Comparison of ENCODE assay signal across 21 mouse cellular contexts in the genomic region with DNA sequence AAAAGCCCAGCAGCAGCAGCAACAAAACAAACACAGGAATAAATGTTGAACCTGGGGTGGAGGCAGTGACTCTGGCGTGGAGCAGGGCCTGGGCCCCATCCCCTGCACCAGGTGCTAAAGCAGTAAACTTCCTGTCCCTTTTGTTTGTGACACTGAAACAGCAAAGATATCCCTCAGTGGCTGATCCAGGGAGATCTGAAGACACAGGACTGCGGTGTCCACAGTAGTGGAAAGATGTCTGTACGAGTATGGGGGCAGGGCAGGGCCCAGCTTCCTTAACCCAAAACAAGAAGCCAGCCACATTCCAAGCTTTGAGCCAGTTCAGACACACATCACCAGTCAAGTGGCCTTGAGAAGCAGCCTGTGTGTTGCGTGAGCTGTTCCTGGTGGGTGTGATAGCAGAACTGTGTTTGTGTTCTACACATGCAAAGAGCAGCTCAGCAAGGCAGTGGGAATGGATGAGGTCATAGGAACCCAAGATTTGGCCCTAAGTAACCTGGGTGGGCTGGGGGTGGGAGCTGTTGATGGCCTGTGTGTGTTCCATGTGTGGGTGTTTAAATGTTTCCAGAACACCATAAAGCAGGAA. TPM values are rescaled to one million over a fixed set of nuclear protein-coding genes. Genes with fewer than 3 reads are reported as not detected.
A peak's percentile ranks its signal among the peaks of the same experiment; 100 is the strongest.
DNase-seq lines count a peak whose midpoint lies in the region; ATAC-seq and TF ChIP-seq lines count a peak whose summit lies in the region.
"Had no signal": no experiment of that assay in that cellular context is flagged by ENCODE, and none has a peak within 500 bp of the region (broad histone marks: within the 10 kb centered on the region; RNA-seq: fewer than 3 reads in every experiment).

No protein-coding gene starts in this region.

- WGBS in kidney, adult 2 months, result 62% methylated on average over 4 of the region's 4 CpGs
- WGBS in thymus, adult 2 months, result 39% methylated on average over 4 of the region's 4 CpGs
- 45% methylated on average over 4 of the region's 4 CpGs for WGBS in limb, embryonic 12.5 days
- 41% methylated on average over 4 of the region's 4 CpGs for WGBS in heart, embryonic 10.5 days

- H3K9me3 ChIP-seq in limb, embryonic 12.5 days, result no peaks in the 10 kb centered on the region
- H3K9me3 ChIP-seq in heart, embryonic 10.5 days, result no peaks in the 10 kb centered on the region
- H3K9me3 ChIP-seq: G1E; hindbrain, embryonic 12.5 days; liver, embryonic 15.5 days; neural tube, embryonic 12.5 days had no signal

- DNase-seq in kidney, adult 2 months, result peak; percentile 28
- DNase-seq in kidney, postnatal 10 days, result no peak
- DNase-seq in thymus, adult 2 months, result no peak
- no peak for DNase-seq in thymus, adult 18-20 months
- peak; percentile 61 for DNase-seq in thymus, postnatal 4 days
- no peak for DNase-seq in B cell, adult 2 months
- no peak for DNase-seq in heart, embryonic 10.5 days (ENCODE audit: low spot score)
- DNase-seq: adrenal gland, adult 8-10 months; cerebellum, adult 8-10 months; heart, adult 18-20 months; liver; midbrain, embryonic 14.5 days had no signal

- no peaks in the 10 kb centered on the region for H3K36me3 ChIP-seq in kidney, adult 2 months (ENCODE audit: control insufficient read depth, insufficient read depth, low read length)
- H3K36me3 ChIP-seq in thymus, adult 2 months (ENCODE audit: control insufficient read depth, insufficient read depth, low read length), result no peaks in the 10 kb centered on the region
- H3K36me3 ChIP-seq in limb, embryonic 12.5 days, result no peaks in the 10 kb centered on the region
- no peaks in the 10 kb centered on the region for H3K36me3 ChIP-seq in heart, embryonic 10.5 days
- H3K36me3 ChIP-seq: G1E; hindbrain, embryonic 12.5 days; liver, embryonic 15.5 days; neural tube, embryonic 12.5 days had no signal

- no peak overlapping the region for H3K4me3 ChIP-seq in kidney, adult 2 months (ENCODE audit: insufficient read depth, low read depth, low read length)
- no peak overlapping the region for H3K4me3 ChIP-seq in thymus, adult 2 months (ENCODE audit: control insufficient read depth, insufficient read depth, low read length)
- no peak overlapping the region for H3K4me3 ChIP-seq in limb, embryonic 12.5 days (replicated peaks)
- H3K4me3 ChIP-seq in heart, embryonic 10.5 days, result no peak overlapping the region
- H3K4me3 ChIP-seq: hindbrain, embryonic 12.5 days; left cerebral cortex, adult 2 months; liver, embryonic 15.5 days; neural tube, embryonic 12.5 days had no signal

- no peak for ATAC-seq in limb, embryonic 12.5 days (ENCODE audit: insufficient number of reproducible peaks, insufficient read depth, low FRiP score, low TSS enrichment, low read depth)
- ATAC-seq: activated CD4-positive, CD25-positive, alpha-beta regulatory T cell, adult 4 months; forebrain, embryonic 14.5 days had no signal

- TF ChIP-seq CTCF in kidney, adult 2 months (conservative IDR thresholded peaks at IDR 0.05; ENCODE audit: insufficient read depth, insufficient read length, low read depth, low read length), result no peak
- TF ChIP-seq CTCF in thymus, adult 2 months (IDR thresholded peaks at IDR 0.05; ENCODE audit: borderline replicate concordance, control insufficient read depth, extremely low read depth, insufficient read depth, low read length, poor library complexity), result no peak

- 0 out of 2 replicates have a peak overlapping the region, but pooled peaks have one; percentile 8 for H3K27ac ChIP-seq in kidney, adult 2 months (ENCODE audit: insufficient read depth, low read depth, low read length)
- peak overlapping the region; percentile 88 for H3K27ac ChIP-seq in thymus, adult 2 months (ENCODE audit: control insufficient read depth, insufficient read depth, low read length)
- H3K27ac ChIP-seq in limb, embryonic 12.5 days, result 0 out of 2 replicates have a peak overlapping the region, but pooled peaks have one; percentile 20
- H3K27ac ChIP-seq in heart, embryonic 10.5 days, result no peak overlapping the region
- H3K27ac ChIP-seq: hindbrain, embryonic 12.5 days; left cerebral cortex, adult 2 months; liver, embryonic 15.5 days; neural tube, embryonic 12.5 days had no signal

- H3K9ac ChIP-seq in limb, embryonic 12.5 days (replicated peaks), result no peak overlapping the region
- H3K9ac ChIP-seq: hindbrain, embryonic 12.5 days; liver, embryonic 15.5 days; neural tube, embryonic 12.5 days had no signal

- H3K27me3 ChIP-seq in kidney, adult 2 months (replicated peaks; ENCODE audit: control insufficient read depth, insufficient read depth, low read length), result no peaks in the 10 kb centered on the region
- no peaks in the 10 kb centered on the region for H3K27me3 ChIP-seq in thymus, adult 2 months (ENCODE audit: control insufficient read depth, insufficient read depth, low read length)
- H3K27me3 ChIP-seq in limb, embryonic 12.5 days, result peaks cover 6% of the 10 kb centered on the region
- no peaks in the 10 kb centered on the region for H3K27me3 ChIP-seq in heart, embryonic 10.5 days (ENCODE audit: insufficient read depth, poor library complexity, severe bottlenecking)
- H3K27me3 ChIP-seq: CH12.LX; hindbrain, embryonic 12.5 days; liver, embryonic 15.5 days; neural tube, embryonic 12.5 days had no signal

- no peak for TF ChIP-seq POLR2A in kidney, adult 2 months (IDR thresholded peaks at IDR 0.05; ENCODE audit: low read depth, low read length)
- TF ChIP-seq POLR2A in thymus, adult 2 months (IDR thresholded peaks at IDR 0.05; ENCODE audit: control insufficient read depth, extremely low read depth, insufficient read depth, low read length, poor library complexity), result no peak

- no peaks in the 10 kb centered on the region for H3K4me1 ChIP-seq in kidney, adult 2 months (ENCODE audit: control insufficient read depth, insufficient read depth, low read length)
- peaks cover 58% of the 10 kb centered on the region for H3K4me1 ChIP-seq in thymus, adult 2 months (replicated peaks; ENCODE audit: control insufficient read depth, insufficient read depth, low read length)
- H3K4me1 ChIP-seq in limb, embryonic 12.5 days (replicated peaks), result peaks cover 44% of the 10 kb centered on the region
- peaks cover 34% of the 10 kb centered on the region for H3K4me1 ChIP-seq in heart, embryonic 10.5 days

- H3K4me2 ChIP-seq in limb, embryonic 12.5 days, result no peak overlapping the region
- H3K4me2 ChIP-seq: hindbrain, embryonic 12.5 days; liver, embryonic 15.5 days; neural tube, embryonic 12.5 days had no signal

RNA-seq across cellular contexts. Expression of gene Slco4a1, which starts 20.6 kb away (rescaled TPM):
- 49.4 and 64.7 TPM in 2 replicates for polyA plus RNA-seq in kidney, adult 2 months (2012; rRNA removed)
- polyA plus RNA-seq in thymus, adult 2 months (2012; rRNA removed), result 21.2 and 22.6 TPM in 2 replicates
- polyA plus RNA-seq in limb, embryonic 12.5 days (2016; fragmentation: Nextera tagmentation; extraction: Ambion mirVana), result 0.43 and 0.90 TPM in 2 replicates
- 0.59 and 0.60 TPM in 2 replicates for polyA plus RNA-seq in heart, embryonic 10.5 days (2016; fragmentation: Nextera tagmentation; extraction: Ambion mirVana)
- polyA plus RNA-seq: G1E had no signal

Comparison
In these comparisons a context has a peak if more than half of its experiments do, and no peak if none do; other contexts are left out.
1. DNase-seq: peak in kidney, adult 2 months (single experiment) and thymus, postnatal 4 days (single experiment); none in kidney, postnatal 10 days (single experiment), thymus, adult 2 months (single experiment), thymus, adult 18-20 months (0 of 2), B cell, adult 2 months (0 of 2) and heart, embryonic 10.5 days (single experiment).
2. RNA of gene Slco4a1, which starts 20.6 kb away (polyA plus RNA-seq): 49.4 to 64.7 TPM in kidney, adult 2 months and 21.2 to 22.6 TPM in thymus, adult 2 months; 0.59 to 0.60 TPM in heart, embryonic 10.5 days and 0.43 to 0.90 TPM in limb, embryonic 12.5 days; every median in the first group is over 10 times any median in the second.